Mouse (Mus musculus): ENCODE data around the gene B3galt2.
"Not testable (repeated sequence)": the region's sequence is repeated elsewhere in the genome, so short reads cannot be mapped to it uniquely, and the experiment has no call there.

Gene B3galt2

DNA sequence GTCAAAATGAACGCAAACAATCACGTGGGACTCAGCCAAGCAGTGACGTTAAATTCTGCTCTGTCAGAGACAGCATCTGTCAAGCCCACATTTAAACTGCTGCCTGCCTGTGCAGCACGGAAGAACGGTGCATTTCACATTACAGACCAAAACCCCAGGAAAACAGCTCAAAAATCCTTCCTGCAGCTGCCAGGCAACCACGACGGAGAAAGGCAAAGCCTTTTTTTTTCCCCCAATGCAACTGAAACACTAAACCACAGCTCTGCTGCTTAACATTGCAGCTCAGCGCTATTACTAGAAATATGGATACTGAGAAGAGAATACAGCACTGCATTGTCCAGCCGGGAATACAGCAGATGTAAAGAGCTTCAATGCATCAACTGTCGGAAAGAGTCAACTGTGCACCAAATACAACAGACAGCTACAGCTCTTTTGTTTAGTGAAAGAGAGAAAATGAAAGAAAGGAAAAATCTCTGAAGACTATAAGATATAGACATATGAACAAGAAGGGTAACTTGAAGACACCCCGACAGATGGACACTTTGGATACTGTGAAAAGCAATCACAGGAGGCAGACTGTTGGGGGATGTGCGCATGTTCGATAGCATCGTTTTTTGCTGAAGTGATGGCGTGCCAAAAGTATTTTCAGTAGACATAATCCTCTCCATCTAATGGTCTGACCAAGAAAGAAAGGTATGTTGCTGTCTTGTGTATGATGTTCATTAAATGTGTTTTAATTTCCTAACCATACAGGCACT lies at the start of gene B3galt2:
Gene B3galt2 (plus strand): TSS at position 15 of the 758 bp plus-strand sequence.
- DNase-seq (ENCODE audit: extremely low read depth, low read depth, low spot score), result no peak

DNA sequence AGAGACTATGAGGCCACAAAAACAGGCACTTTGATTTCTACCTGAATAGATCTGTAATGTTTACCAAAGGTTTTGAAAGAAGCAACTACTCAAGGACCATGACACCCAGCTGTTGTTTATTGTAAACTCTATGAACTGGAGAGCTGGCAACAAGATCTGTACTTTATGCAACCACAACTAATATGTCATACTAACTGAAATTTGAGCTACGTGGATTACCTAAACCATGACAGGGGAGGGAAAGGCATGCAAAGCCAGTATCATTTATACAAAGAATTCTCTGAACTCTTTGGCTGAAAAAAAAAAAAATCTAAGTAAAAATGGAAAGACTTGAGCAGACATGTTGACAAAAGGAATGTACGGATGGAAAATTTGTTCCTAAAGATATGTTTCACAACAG lies 43.6 kb upstream of the B3galt2 start:
- no peak for DNase-seq (ENCODE audit: extremely low read depth, low read depth, low spot score)

DNA sequence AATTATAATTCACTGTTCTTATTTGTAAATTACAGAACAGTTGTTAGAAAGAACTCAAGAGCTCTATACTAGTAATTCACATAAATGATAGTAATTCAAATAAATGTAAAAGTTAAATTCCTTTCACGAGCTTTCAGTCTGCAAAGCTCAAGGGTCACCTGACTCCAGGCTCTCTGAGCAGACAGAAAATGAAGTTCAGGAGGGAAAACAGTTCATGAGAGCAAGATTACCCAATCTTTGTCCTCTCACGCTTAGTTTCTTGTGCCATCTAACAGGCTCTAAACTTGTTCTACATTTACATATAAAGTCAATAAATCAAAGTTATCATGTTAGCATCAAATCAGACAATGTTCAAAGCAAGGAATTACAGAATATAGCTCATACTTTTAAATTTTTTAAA lies 31.6 kb upstream of the B3galt2 start:
- no peak for DNase-seq (ENCODE audit: extremely low read depth, low read depth, low spot score)

DNA sequence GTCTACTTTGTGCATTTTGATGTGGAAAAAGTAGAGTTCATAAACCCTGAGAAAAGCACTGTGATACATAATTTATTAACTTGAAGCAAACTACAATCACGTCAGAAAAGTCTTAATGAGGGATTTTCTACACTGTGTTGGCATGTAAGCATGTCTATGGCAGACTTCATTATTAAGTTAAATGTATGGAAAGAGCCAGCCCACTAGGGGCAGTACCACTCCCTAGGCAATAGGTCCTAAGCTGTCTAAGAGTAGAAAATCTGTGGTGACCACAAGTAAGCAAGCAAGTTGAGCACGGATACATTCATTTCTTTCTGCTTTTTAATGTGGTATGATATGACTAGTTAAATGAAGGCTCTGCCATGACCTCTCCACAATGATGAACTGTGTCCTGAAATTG lies 27.6 kb upstream of the B3galt2 start:
- no peak for DNase-seq (ENCODE audit: extremely low read depth, low read depth, low spot score)

DNA sequence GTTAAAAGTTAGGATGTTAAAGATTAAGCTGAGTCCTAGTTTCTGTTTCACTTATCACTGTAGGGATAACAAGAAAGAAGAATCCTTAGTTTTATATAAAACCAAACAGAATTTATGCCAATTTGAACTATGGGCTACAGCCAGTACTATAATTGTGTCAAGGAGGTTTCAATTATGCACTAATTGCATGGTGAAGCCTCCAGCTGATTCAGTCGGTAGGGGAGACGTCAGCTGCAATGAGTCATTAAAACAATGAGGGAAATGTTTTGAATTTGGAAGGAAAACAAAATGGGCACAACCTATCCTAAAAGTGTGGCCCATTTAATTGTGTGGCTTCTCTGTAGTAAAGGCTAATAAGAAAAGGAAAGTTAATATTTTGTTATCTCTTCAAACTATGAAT lies 20.7 kb upstream of the B3galt2 start:
- DNase-seq (ENCODE audit: extremely low read depth, low read depth, low spot score), result no peak

DNA sequence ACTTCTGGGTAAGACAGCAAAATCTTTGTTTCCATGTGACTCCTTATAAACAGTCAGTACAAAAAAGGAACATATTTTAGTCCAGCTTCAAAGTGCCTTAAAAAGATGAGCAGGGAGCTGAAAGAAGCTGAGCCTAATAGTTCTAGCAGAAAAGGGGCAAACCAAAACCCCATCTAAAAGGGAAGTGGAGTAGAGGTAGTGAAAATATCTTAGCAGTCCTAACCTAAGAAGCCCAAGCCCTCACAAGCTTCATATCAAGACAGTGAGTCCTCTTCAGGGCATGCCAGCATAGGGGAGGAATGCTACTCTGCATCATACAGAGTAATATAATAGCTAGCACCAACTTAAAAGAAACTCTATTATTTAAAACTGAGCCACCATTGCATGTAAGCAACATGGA lies 18.5 kb upstream of the B3galt2 start:
- no peak for DNase-seq (ENCODE audit: extremely low read depth, low read depth, low spot score)

DNA sequence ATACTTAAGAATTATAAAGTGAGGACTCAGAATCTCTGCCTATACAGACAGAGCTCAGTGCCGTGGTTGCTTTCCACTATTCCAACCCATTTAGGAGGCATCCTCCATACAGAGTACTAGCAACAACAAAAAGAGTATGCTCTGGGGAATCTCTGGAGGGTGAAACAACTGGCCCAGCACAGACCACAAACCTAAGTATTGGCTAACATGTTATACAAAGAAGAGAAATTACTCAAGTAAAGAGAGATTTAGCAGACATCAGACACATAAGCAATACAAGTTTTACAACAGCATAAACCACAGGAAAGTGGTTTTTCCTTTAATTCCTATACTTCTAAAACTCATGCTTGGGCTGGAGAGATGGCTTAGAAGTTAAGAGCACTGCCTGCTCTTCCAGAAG lies 17.8 kb upstream of the B3galt2 start:
- DNase-seq (ENCODE audit: extremely low read depth, low read depth, low spot score), result no peak

DNA sequence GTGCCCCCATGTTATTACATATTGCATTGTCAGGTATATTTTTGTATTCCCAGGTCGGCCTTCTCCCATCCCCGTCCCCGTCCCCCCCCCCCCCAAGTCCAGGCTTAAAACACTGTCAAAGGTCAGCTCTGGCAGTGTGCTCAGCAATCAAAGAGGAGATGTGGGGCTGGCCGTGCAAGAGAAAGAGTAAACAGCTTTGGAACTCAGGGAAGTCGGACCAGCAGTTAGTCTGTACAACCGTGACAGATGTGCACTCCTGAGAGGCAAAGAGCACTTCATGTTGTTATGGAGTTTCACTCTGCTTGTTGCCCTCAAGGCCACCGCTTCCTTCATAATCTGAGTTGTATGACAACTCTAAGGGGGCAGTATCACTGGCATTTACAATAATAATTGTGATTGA lies 9.1 kb upstream of the B3galt2 start:
- no peak for DNase-seq (ENCODE audit: extremely low read depth, low read depth, low spot score)

DNA sequence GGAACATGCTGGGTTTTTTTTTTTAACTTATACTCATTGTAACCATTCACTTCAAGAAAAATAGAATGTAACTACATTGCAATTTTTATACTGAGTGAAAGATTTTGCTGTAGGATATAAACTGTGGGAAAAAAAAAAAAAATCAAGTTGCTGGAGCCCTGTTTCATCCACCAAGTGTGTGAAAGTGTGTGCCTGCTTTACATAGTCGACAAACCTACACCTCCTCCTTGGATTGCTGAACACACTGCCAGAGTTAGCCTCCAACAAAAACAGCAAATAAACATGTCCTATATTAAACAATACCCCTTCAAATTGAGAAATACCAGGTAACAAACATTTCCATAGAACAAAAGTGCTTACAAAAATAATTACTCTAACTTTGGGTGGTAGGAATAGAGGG lies 8.1 kb upstream of the B3galt2 start:
- peak; percentile 65 for DNase-seq (ENCODE audit: extremely low read depth, low read depth, low spot score)

DNA sequence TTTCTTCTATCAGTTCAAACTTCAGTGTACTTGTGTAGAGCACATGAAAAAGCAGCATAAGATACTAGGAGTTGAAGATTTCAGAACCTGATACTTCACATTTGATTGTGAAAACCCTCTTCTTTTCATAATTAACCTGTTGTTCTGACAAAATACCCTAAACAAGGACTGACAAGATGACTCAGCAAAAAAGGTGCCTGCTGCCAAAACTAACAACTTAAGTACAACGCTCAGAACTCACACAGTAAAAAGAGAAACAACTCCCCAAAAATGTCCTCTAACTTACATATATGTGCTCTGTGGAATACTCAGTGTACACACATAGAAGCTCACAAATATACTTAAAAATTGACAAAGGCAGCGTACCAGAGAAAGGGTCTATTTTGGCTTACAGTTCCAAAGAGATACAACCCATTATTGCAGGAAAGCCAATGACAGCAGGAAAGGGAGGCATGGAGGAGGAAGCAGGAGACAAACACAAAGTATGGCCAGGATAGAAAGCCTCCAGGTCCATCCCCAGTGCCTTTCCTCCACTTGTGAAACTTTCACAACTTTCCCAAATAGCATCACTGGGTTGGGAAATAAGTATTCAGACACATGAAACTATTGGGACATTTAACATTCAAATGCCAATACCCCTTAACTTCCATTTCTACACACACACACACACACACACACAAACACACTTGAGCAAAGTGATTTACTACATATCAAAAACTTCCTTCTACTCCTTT lies 7.4 kb upstream of the B3galt2 start:
- DNase-seq (ENCODE audit: extremely low read depth, low read depth, low spot score), result peak; percentile 80

DNA sequence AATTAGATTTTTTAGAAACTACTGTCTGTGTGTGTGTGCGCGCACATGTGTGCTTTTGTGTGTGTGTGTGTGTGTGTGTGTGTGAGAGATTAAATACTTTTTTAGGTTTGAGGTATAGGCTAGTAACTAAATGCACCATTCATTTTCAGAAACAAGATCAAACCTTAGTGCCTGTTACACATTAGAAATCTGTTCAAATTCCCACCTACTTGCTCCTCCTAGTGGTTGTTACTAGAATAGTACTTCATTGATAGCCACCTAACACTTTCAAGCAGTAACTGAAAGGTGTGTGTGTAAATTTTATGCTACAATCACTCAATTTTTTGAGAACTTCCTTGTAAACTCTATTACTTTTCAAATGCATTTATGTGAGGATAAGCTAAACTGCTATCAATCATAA lies 3.8 kb downstream of the B3galt2 start:
- no peak for DNase-seq (ENCODE audit: extremely low read depth, low read depth, low spot score)

DNA sequence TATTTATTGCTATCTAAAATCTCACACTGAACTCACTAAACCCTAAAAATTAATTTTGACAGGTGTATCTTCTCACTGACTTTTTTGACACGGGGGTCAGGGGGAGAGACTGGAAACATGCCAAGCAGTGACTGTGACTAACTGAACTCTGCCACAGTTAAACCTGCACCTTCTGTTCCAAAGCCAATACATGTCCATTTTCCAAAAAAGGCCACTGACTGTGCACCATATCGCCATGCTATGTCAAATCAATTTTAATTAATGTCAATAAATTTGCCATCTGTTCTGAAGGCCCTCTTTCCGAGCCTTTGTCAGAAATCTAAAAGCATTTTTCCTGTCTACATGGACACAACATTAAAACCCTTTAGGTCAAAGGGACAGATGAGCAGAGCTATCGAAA lies 4.9 kb downstream of the B3galt2 start:
- DNase-seq (ENCODE audit: extremely low read depth, low read depth, low spot score), result no peak

DNA sequence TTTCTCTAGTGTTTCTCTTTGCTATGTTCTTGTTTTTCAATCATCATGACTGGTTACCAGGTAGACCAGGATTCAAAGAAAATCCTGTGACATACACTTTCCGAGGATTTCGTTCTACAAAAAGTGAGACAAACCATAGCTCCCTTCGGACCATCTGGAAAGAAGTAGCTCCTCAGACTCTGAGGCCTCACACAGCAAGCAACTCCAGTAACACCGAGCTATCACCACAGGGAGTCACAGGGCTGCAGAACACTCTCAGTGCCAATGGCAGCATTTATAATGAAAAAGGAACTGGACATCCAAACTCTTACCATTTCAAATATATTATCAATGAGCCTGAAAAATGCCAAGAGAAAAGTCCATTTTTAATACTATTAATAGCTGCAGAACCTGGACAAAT lies 5.8 kb downstream of the B3galt2 start:
- DNase-seq (ENCODE audit: extremely low read depth, low read depth, low spot score), result no peak

DNA sequence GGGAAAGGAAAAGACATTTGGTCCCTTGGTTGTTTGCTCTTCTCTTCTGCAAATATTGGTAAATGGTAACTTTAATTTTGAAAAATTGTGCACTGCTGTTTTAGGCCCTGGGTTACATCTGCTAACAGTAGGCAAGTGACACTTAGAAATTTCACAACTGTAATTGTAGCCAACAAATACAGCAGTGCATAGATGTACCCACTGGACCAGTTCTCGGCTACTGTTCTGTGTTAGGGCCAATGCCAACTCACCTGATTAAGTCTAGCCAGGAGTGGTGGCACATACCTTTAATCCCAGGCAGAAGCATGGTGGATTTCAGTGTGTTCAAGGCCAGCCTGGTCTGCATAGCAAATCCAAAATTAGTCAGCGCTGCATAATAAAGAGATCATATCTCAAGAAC lies 9.9 kb downstream of the B3galt2 start:
- peak; percentile 79 for DNase-seq (ENCODE audit: extremely low read depth, low read depth, low spot score)

DNA sequence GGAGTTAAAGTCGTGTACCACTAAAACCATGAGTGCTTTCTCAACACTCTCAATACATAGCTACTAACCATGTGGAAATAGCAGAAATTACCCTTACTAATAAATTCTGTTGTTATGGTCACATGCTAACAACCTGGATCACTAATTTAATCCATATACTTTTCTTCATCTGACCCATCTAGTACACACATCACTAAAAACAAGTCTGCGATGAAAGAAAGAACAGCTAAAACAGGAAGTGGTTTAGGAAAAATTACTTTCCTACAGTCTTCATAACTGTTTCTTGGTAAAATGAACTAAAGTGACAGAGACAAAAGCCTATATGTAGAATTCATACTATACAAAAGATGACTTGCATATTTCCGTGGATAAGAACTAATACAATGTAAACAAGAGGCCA lies 13.2 kb downstream of the B3galt2 start:
- DNase-seq (ENCODE audit: extremely low read depth, low read depth, low spot score), result no peak

DNA sequence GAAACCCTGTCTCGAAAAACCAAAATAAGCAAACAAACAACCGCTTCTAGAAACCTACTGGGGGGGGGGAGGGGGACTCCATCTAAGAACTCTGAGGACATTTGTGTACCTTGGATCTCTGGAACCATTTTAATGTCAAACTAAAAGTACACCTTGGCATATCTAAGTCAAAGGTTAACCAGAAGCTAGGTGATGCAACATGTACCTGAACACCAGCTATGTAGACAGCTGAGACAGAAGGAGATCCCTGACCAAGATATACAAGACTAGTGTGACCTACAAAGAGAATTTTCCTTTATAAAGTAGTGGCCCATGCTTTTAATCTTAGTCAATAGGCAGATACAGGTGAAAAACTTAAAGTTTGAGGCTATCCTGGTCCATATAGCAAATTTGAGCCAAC lies 22.7 kb downstream of the B3galt2 start:
- DNase-seq (ENCODE audit: extremely low read depth, low read depth, low spot score), result no peak

DNA sequence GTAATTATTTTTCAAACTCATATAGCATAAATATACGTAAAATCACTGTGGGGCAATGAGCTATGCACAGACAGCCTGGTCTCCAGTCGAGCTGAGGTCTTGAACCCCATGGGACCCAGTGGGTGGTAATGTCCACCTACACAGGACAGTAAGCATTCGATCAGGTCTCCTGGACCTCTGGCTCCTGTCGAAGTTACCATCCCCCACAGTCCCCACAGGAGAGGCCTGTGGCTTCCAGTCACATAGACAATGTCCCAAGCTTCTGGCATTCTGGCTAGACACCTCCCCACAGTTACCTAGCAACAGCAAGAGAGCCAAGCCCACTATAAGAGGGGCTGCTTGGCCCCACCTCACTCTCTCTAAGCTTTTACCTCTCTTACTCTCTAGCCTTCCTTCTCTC lies 24.3 kb downstream of the B3galt2 start:
- DNase-seq (ENCODE audit: extremely low read depth, low read depth, low spot score), result not testable (repeated sequence)

DNA sequence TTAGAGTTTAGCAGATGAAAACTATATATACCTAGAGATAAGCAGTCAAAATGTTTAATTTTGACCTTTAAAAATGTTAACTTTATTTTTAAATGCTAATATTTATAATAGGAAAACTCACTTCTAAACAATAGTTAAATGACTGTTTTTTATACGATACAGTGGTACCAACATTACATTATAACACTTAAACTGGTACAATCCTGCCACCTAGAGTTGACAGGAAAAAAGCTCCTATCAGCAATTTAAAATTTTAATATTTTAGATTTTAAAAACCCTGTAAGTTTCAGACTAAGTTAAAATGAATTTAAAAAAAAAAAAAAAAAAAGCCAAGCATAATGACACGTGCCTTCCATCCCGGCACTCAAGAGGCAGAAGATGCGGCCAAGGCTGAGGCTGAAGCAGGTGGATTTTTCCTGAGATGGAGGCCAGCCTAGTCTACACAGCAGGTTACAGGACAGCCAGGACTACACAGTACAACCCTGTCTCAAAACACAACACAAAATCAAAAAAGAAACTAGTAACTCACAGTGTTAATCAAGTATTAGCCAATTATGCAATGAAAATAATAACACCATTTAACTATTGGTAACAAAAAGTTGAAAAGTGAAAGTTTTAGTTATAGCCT lies 35.4 kb downstream of the B3galt2 start:
- DNase-seq (ENCODE audit: extremely low read depth, low read depth, low spot score), result no peak

DNA sequence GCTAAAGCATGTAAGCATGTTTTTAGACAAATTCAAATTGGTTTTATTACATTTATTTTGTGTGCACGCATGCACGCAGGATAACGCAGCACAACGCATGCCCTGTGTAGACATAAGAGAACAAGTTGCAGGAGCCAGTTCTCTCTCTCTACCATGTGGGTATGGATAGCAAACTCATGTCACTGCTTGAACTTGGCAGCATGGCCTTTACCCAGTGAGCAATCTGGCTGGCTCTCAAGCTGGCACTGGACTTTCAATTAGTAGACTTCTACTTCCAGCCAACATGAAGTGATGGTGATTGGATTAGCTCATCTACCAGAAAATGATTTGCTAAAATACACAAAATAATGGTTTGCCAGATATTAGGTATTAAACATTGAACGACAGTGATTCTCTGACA lies 40.6 kb downstream of the B3galt2 start:
- DNase-seq (ENCODE audit: extremely low read depth, low read depth, low spot score), result peak; percentile 67

DNA sequence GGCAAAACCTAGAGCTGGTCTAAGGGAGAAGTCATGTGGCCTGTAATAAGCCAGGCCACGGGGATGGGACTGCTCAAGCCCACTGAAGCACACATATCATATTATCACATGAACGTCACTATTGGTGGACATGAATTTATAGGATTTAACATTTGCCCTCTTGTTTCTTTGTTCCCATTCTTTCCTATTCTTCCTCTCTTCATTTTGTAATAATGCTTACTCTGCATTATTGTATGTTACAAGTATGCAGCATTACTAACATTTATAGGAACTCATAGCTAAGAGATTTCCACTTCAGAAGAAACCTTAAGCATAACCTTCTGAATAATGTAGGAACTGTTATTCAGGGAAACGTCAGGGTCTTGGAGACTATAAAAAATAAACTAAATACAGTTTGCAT lies 44.4 kb downstream of the B3galt2 start:
- DNase-seq (ENCODE audit: extremely low read depth, low read depth, low spot score), result no peak

DNA sequence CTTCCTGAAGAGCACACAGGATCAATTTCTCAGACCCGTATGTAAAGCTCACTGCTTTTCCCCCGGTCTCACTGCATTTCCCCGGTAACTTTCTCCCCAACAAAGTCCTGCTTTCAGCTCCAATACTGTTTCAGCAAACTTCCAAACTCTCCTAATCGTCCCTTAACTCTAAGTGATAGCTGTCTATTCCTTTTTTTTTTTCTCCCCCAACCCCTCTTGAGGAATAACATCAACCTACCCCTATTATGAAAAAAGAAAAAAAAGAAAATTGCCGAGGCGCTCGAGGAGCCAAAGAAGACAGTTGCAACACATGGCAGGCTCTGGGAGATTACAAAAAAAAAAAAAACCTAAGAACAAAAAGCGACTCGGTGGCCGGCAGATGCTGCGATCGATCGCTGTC lies 61.3 kb downstream of the B3galt2 start:
- no peak for DNase-seq (ENCODE audit: extremely low read depth, low read depth, low spot score)

DNA sequence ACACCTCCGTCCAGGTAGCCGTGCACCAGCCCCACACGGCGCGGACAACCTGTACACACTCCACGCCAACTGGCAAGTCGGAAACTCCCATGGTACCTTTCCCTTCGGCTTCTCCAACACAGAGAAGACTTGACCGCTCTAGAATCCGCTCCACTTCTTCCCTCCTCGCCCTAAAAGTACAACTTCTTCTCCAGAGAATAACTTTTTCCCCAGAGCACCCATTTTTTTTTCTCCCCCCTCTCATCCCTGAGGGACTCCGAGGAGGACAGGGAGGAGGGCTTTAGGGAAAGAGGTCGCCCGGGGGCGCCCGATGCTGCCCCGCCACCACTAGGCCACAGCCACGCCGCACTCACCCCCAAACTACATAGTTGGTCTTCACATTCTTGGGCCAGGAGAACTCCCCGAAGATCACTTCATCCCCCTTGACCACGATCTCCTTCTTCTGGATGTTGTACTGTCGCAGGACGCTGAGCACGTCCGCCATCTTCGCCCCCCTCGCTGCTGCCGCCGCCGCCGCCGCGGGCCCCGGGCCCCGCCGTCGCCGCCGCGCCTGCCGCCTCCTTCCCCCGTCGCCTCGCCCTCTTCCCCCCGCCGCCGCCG lies 61.8 kb downstream of the B3galt2 start:
- no peak for DNase-seq (ENCODE audit: extremely low read depth, low read depth, low spot score)

Data from fat pad, adult 2 months (tissue).